16 mouse cellular contexts compared by ENCODE assay signal in the genomic region with DNA sequence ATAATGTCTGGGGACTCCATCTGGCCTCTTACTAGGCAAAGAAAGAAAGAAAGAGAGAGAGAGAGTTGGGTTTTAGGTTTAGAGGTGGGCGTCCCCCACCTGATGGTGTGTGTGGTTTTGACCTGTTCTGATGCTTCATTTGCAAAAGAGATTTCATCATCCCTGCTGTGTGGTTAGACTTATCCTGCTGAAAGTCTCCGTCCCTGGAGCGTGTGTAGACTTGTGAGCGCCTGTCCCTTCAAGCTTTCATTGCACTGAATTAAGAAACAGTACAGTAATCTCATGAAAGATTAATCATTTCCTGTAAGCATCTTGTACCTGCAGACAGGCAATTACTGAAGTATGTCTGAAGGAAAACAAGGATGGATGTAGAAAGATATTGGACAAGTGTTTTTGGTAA.
"Had no signal": no experiment of that assay in that cellular context is flagged by ENCODE, and none has a peak within 500 bp of the region (broad histone marks: within the 10 kb centered on the region; RNA-seq: fewer than 3 reads in every experiment).

No protein-coding gene starts in this region.

- H3K4me3 ChIP-seq: liver, embryonic 13.5 days; midbrain, embryonic 12.5 days; midbrain, embryonic 15.5 days; neural tube, embryonic 12.5 days; neural tube, embryonic 15.5 days had no signal

- H3K9me3 ChIP-seq: liver, embryonic 13.5 days; midbrain, embryonic 12.5 days; midbrain, embryonic 15.5 days; neural tube, embryonic 12.5 days; neural tube, embryonic 15.5 days had no signal

- H3K27ac ChIP-seq: liver, embryonic 13.5 days; midbrain, embryonic 12.5 days; midbrain, embryonic 15.5 days; neural tube, embryonic 12.5 days; neural tube, embryonic 15.5 days had no signal

- H3K36me3 ChIP-seq: liver, embryonic 13.5 days; midbrain, embryonic 12.5 days; midbrain, embryonic 15.5 days; neural tube, embryonic 12.5 days; neural tube, embryonic 15.5 days had no signal

- H3K4me2 ChIP-seq: liver, embryonic 13.5 days; midbrain, embryonic 12.5 days; midbrain, embryonic 15.5 days; neural tube, embryonic 12.5 days; neural tube, embryonic 15.5 days had no signal

- H3K27me3 ChIP-seq: liver, embryonic 13.5 days; midbrain, embryonic 15.5 days; neural tube, embryonic 12.5 days; neural tube, embryonic 15.5 days had no signal

- DNase-seq: kidney, adult 18-20 months; kidney, adult 9 months; kidney, postnatal 14 days; kidney, postnatal 4 days; liver, embryonic 13.5 days; lung, adult 2 months; lung, postnatal 14 days; lung, postnatal 4 days; right cerebral cortex, adult 18-20 months; right cerebral cortex, postnatal 14 days; right cerebral cortex, postnatal 4 days; thymus, postnatal 25 days had no signal

- H3K4me1 ChIP-seq: liver, embryonic 13.5 days; midbrain, embryonic 12.5 days; midbrain, embryonic 15.5 days; neural tube, embryonic 12.5 days; neural tube, embryonic 15.5 days had no signal

- H3K9ac ChIP-seq: liver, embryonic 13.5 days; midbrain, embryonic 12.5 days; midbrain, embryonic 15.5 days; neural tube, embryonic 12.5 days; neural tube, embryonic 15.5 days had no signal
